Mouse (Mus musculus) ES-E14 (cell line): ENCODE data around the gene Igflr1.

Source experiments
- CHD2 ChIP-seq: IDR thresholded peaks from 2 replicates; pipeline ENCODE4 v1.6.1; 2014; ENCODE audit warnings: mild to moderate bottlenecking, low read depth, low read length, inconsistent platforms
- HCFC1 ChIP-seq: IDR thresholded peaks from 2 replicates; pipeline ENCODE4 v1.6.1; 2012; ENCODE audit warnings: low read length, inconsistent platforms, borderline replicate concordance; ENCODE audit not compliant: insufficient read depth
- MAFK ChIP-seq: IDR thresholded peaks from 2 replicates; pipeline ENCODE4 v1.6.1; 2014; ENCODE audit warnings: mild to moderate bottlenecking, low read depth, low read length, inconsistent platforms; ENCODE audit not compliant: insufficient read depth

DNA sequence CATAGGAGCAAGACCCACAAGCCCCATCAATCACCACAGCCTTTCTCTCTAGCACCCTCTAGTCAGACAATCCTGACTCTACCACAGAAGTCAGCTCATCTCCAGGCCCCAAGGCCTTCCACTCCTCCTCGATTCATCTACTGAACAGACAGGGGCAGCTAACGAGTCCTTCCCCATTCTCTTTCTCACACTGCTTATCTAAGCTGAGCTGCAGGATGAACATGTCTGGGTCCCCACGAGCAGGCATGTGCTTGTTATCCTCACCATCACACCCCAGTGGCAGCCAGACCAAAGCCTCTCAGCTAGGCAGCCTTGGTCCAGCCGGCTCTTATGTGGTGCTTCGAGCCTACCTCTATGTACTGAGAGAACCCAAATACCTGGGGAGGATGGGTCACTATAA lies 7.2 kb downstream of the Igflr1 start:
- TF ChIP-seq CHD2 (no peak), MAFK (no peak), HCFC1 (no peak)
